Mouse (Mus musculus): ENCODE results near the gene Prr3.
"Not testable (repeated sequence)": the region's sequence is repeated elsewhere in the genome, so short reads cannot be mapped to it uniquely, and the experiment has no call there.

Gene Prr3

GRCm38 (mm10) chr17:35937700-35938348, 42.2 kb downstream of the Prr3 start:
- DNase-seq = peak; percentile 62

- not testable (repeated sequence) for DNase-seq
Observed at GRCm38 (mm10) chr17:35935763-35936162, 44.3 kb downstream of the Prr3 start.

GRCm38 (mm10) chr17:35932608-35933007, 47.4 kb downstream of the Prr3 start:
- DNase-seq = no peak

- no peak for DNase-seq
Observed at GRCm38 (mm10) chr17:35930627-35931026, 49.4 kb downstream of the Prr3 start.

- no peak for DNase-seq
Observed at GRCm38 (mm10) chr17:35929534-35929933, 50.5 kb downstream of the Prr3 start.

- DNase-seq = no peak
Observed at GRCm38 (mm10) chr17:35927471-35927870, 52.6 kb downstream of the Prr3 start.

GRCm38 (mm10) chr17:35923281-35923680, 56.8 kb downstream of the Prr3 start:
- DNase-seq = no peak

- DNase-seq = peak; percentile 46
Observed at GRCm38 (mm10) chr17:35922566-35922965, 57.5 kb downstream of the Prr3 start.
